Mouse (Mus musculus) E14TG2a.4 (cell line): ENCODE results near the gene Gm17190.

Experiments used
- CTCF ChIP-seq: conservative IDR thresholded peaks from 2 replicates; pipeline ENCODE4 v1.5.1; 2014; ENCODE audit warnings: low read length
- NANOG ChIP-seq: IDR thresholded peaks from 2 replicates; pipeline ENCODE4 v1.6.1; 2014; ENCODE audit warnings: borderline replicate concordance, low read length, mixed read lengths

- TF ChIP-seq CTCF (no peak), NANOG (no peak)
Measured at GRCm38 (mm10) chr13:96040275-96041042, 41.4 kb upstream of the Gm17190 start.
